Mouse (Mus musculus) v-Abl transformed pro-B cells (cell line): Measurements from ENCODE around the gene Htr6.

ENCODE experiments used
- in situ Hi-C, 2 experiments: fragments of 400-800 bp; cut with MboI; formaldehyde crosslinking; loops; one replicate each; pipeline ENCODE4 v1.15.1; 2025; ENCODE audit not compliant: unreplicated experiment in 2 of 2

The Htr6 gene

GRCm38 (mm10) chr4:139090303-139090940 lies 15.1 kb upstream of the Htr6 start:
- in situ Hi-C loops = loop anchor here (25.0 kb wide), 2 partner anchors 522 to 547 kb away; partner anchors contain the start of genes Aldh4a1 (in 1 of the 2) and Gm21969 (in 1 of the 2)

GRCm38 (mm10) chr4:139088982-139089671 lies 13.8 kb upstream of the Htr6 start:
- in situ Hi-C loops = loop anchor here (5.0 to 25.0 kb wide), 4 partner anchors 166 to 548 kb away; partner anchors contain the start of genes Aldh4a1 (in 1 of the 2) and Gm21969 (in 1 of the 2)

- in situ Hi-C loops = loop anchor here (5.0 to 25.0 kb wide), 4 partner anchors 168 to 550 kb away; partner anchors contain the start of genes Aldh4a1 (in 1 of the 2) and Gm21969 (in 1 of the 2)
Observed at GRCm38 (mm10) chr4:139086984-139087383, 11.6 kb upstream of the Htr6 start.

GRCm38 (mm10) chr4:139086037-139086436 lies 10.7 kb upstream of the Htr6 start:
- in situ Hi-C loops = loop anchor here (5.0 to 25.0 kb wide), 4 partner anchors 169 to 551 kb away; partner anchors contain the start of genes Aldh4a1 (in 1 of the 2) and Gm21969 (in 1 of the 2)

- in situ Hi-C loops = loop anchor here (5.0 to 25.0 kb wide), 4 partner anchors 169 to 552 kb away; partner anchors contain the start of genes Aldh4a1 (in 1 of the 2) and Gm21969 (in 1 of the 2)
Observed at GRCm38 (mm10) chr4:139085337-139085736, 10.0 kb upstream of the Htr6 start.

GRCm38 (mm10) chr4:139082790-139083564 lies 7.6 kb upstream of the Htr6 start:
- in situ Hi-C loops = loop anchor here (5.0 to 25.0 kb wide), 5 partner anchors 74 to 554 kb away; partner anchors contain the start of genes Aldh4a1 (in 1 of the 2) and Gm21969 (in 1 of the 2)

GRCm38 (mm10) chr4:139081270-139081931 lies 6.0 kb upstream of the Htr6 start:
- in situ Hi-C loops = loop anchor here (5.0 to 25.0 kb wide), 5 partner anchors 76 to 556 kb away; partner anchors contain the start of genes Aldh4a1 (in 1 of the 2) and Gm21969 (in 1 of the 2)

GRCm38 (mm10) chr4:139080259-139080658 lies 4.9 kb upstream of the Htr6 start:
- in situ Hi-C loops = loop anchor here (5.0 to 25.0 kb wide), 5 partner anchors 77 to 557 kb away; partner anchors contain the start of genes Aldh4a1 (in 1 of the 2) and Gm21969 (in 1 of the 2)

- in situ Hi-C loops = loop anchor here (5.0 to 25.0 kb wide), 4 partner anchors 152 to 558 kb away; partner anchors contain the start of genes Aldh4a1 (in 1 of the 2) and Gm21969 (in 1 of the 2)
Observed at GRCm38 (mm10) chr4:139079439-139079838, 4.1 kb upstream of the Htr6 start.

- in situ Hi-C loops = loop anchor here (5.0 to 25.0 kb wide), 4 partner anchors 151 to 559 kb away; partner anchors contain the start of genes Aldh4a1 (in 1 of the 2) and Gm21969 (in 1 of the 2)
Observed at GRCm38 (mm10) chr4:139078726-139079125, 3.4 kb upstream of the Htr6 start.

GRCm38 (mm10) chr4:139078313-139078712 lies 2.9 kb upstream of the Htr6 start:
- in situ Hi-C loops = loop anchor here (5.0 to 25.0 kb wide), 4 partner anchors 151 to 559 kb away; partner anchors contain the start of genes Aldh4a1 (in 1 of the 2) and Gm21969 (in 1 of the 2)

GRCm38 (mm10) chr4:139075915-139076314 lies 545 bp upstream of the Htr6 start:
- in situ Hi-C loops = loop anchor here (5.0 to 25.0 kb wide), 4 partner anchors 149 to 561 kb away; partner anchors contain the start of genes Aldh4a1 (in 1 of the 2) and Gm21969 (in 1 of the 2)

GRCm38 (mm10) chr4:139074060-139074459 lies 1.3 kb downstream of the Htr6 start:
- in situ Hi-C loops = no loop called here

GRCm38 (mm10) chr4:139068287-139068686 lies 7.1 kb downstream of the Htr6 start:
- in situ Hi-C loops = no loop called here

GRCm38 (mm10) chr4:139064831-139065230 lies 10.5 kb downstream of the Htr6 start:
- in situ Hi-C loops = no loop called here

GRCm38 (mm10) chr4:139059569-139059968 lies 15.8 kb downstream of the Htr6 start:
- in situ Hi-C loops = no loop called here

GRCm38 (mm10) chr4:139058029-139058428 lies 17.3 kb downstream of the Htr6 start:
- in situ Hi-C loops = no loop called here

GRCm38 (mm10) chr4:139057291-139057690 lies 18.1 kb downstream of the Htr6 start:
- in situ Hi-C loops = no loop called here

- in situ Hi-C loops = no loop called here
Observed at GRCm38 (mm10) chr4:139055744-139056143, 19.6 kb downstream of the Htr6 start.
